Mouse (Mus musculus) heart, postnatal 0 days (tissue): ENCODE results near the gene Tns3. TPM values are rescaled to one million over a fixed set of nuclear protein-coding genes. Genes with fewer than 3 reads are reported as not detected.

Experiments
- ATAC-seq: fragments of 200-750 bp; cut with Nextera tagmentation; 2 replicates; pipeline ENCODE4 v1.8.0; 2017; ENCODE audit warnings: low read depth, moderate number of reproducible peaks, moderate library complexity; ENCODE audit not compliant: insufficient read depth
- DNase-seq: peaks from one replicate; pipeline ENCODE4 v3.0.0-alpha.2; 2016; ENCODE audit warnings: low spot score
- H3K27ac ChIP-seq: fragments of 300-500 bp; sonication (generic); 2 replicates; pipeline ENCODE4 v1.5.1; 2014; ENCODE audit warnings: low read depth, mild to moderate bottlenecking
- H3K27me3 ChIP-seq: fragments of 300-500 bp; sonication (generic); 2 replicates; pipeline ENCODE4 v1.6.1; 2014; ENCODE audit warnings: low read length, mixed read lengths; ENCODE audit not compliant: control insufficient read depth, insufficient read depth
- H3K36me3 ChIP-seq: fragments of 300-500 bp; sonication (generic); replicated peaks from 2 replicates; pipeline ENCODE4 v1.6.1; 2014; ENCODE audit warnings: low read length, mixed read lengths; ENCODE audit not compliant: control insufficient read depth, insufficient read depth
- H3K4me1 ChIP-seq: fragments of 300-500 bp; sonication (generic); 2 replicates; pipeline ENCODE4 v1.6.1; 2014; ENCODE audit warnings: antibody characterized with exemption; ENCODE audit not compliant: control insufficient read depth, insufficient read depth
- H3K4me2 ChIP-seq: fragments of 300-500 bp; sonication (generic); 2 replicates; pipeline ENCODE4 v1.6.1; 2014; ENCODE audit warnings: low read depth, mild to moderate bottlenecking, low read length, moderate library complexity
- H3K4me3 ChIP-seq: fragments of 300-500 bp; sonication (generic); 2 replicates; pipeline ENCODE4 v1.5.1; 2014; ENCODE audit warnings: low read depth, low read length
- H3K9ac ChIP-seq: fragments of 300-500 bp; sonication (generic); replicated peaks from 2 replicates; pipeline ENCODE4 v1.6.1; 2014; ENCODE audit warnings: low read depth, low read length, mixed read lengths
- H3K9me3 ChIP-seq: fragments of 300-500 bp; sonication (generic); replicated peaks from 2 replicates; pipeline ENCODE4 v1.6.1; 2016; ENCODE audit warnings: low read length; ENCODE audit not compliant: control insufficient read depth
- CTCF ChIP-seq: IDR thresholded peaks from 2 replicates; pipeline ENCODE4 v1.5.1; 2016; ENCODE audit warnings: antibody characterized with exemption, control low read depth, low read depth
- EP300 ChIP-seq: IDR thresholded peaks from 2 replicates; pipeline ENCODE4 v1.6.1; 2016; ENCODE audit warnings: antibody characterized with exemption, low read depth
- WGBS: fragments of 180-500 bp; shearing (Covaris S2); extraction: QIAGEN DNeasy Blood & Tissue Kit; methylation state at CpG from one replicate; pipeline ENCODE4 v1.1.7; 2014; 5-methylcytosine and 5-hydroxymethylcytosine counted together
- polyA plus RNA-seq: library from polyadenylated mRNA; unstranded; fragments of >200 nt; fragmentation: Nextera tagmentation; extraction: Ambion mirVana; gene quantifications from 2 replicates; pipeline ENCODE4 v1.2.1, GENCODE M21; 2015
- total RNA-seq: library from RNA; depleted of rRNA; stranded (reverse); fragments of >200 nt; gene quantifications from 2 replicates; pipeline ENCODE4 v1.2.3, GENCODE M21; 2014; ENCODE audit warnings: low replicate concordance

The Tns3 gene
- total and polyA plus RNA-seq, 2 experiments from 2014 or later, result 7.6 to 31.7 TPM

- H3K4me3 ChIP-seq, result no peak overlapping the region
- ATAC-seq (no peak), DNase-seq (no peak)
- H3K9ac ChIP-seq, result no peak overlapping the region
- no peaks in the 10 kb centered on the region for H3K36me3 ChIP-seq
- TF ChIP-seq EP300 (no peak), CTCF (no peak)
- 31% methylated on average over 10 of the region's 10 CpGs for WGBS
- H3K4me2 ChIP-seq, result no peak overlapping the region
- H3K27ac ChIP-seq, result no peak overlapping the region
- H3K9me3 ChIP-seq, result no peaks in the 10 kb centered on the region
- H3K27me3 ChIP-seq, result no peaks in the 10 kb centered on the region
- H3K4me1 ChIP-seq, result 0 out of 2 replicates have a peak, but pooled peaks cover 10% of the 10 kb centered on the region
These were observed 37.7 kb upstream of the Tns3 start for GRCm38 (mm10) chr11:8701845-8702531.

DNA sequence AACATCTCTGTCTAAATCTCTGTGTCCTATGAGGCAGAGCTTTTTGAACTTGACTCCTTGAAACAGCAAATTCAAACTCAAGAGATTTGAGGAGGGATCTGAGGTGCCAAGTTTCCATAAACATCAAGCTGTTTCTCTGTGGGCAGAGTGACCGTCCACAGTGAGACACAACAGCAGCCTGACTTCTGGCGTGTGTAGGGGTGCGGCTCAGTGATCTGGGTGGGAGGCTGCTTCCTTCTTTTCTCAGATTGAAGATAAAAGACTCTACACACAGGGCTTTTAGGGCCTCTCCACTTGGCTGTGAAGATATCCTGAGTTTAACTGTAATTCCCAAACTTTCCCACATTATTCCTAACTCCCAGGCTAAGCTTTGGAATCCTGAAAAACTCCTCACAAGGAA is 37.1 kb upstream of the Tns3 start:
- Histone ChIP-seq H3K27ac (no peak overlapping the region), H3K9me3 (no peaks in the 10 kb centered on the region), H3K4me3 (no peak overlapping the region), H3K9ac (no peak overlapping the region), H3K4me2 (no peak overlapping the region), H3K27me3 (no peaks in the 10 kb centered on the region), H3K36me3 (no peaks in the 10 kb centered on the region), H3K4me1 (0 out of 2 replicates have a peak, but pooled peaks cover 10% of the 10 kb centered on the region)
- DNase-seq (no peak), ATAC-seq (no peak)
- TF ChIP-seq CTCF (no peak), EP300 (no peak)
- 54% methylated on average over 3 of the region's 3 CpGs for WGBS

DNA sequence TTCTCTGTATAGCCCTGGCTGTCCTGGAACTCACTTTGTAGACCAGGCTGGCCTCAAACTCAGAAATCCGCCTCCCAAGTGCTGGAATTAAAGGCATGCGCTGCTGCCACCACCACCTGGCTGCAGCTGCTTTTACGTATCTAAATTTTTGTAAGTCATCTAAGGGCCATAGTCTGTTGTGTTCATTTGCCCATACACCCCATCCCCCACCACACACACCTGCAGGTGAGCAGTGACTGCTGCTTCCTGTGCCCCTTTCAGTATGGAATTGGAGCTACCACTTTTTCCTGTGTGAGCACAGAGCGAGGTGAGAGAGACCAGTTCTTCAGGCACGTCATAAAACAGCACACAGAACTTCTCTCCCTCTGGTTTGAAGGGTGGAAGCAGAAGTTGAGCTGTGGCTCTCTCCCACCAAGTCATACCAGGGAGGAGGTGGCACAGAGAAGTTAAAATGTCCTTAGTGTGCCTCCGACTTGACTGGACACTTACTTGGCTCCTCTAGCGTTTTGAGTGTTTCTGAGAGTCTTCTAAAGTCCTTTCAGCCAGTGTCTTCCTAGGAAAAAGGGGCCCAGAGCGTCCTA is 36.4 kb upstream of the Tns3 start:
- no peak for ATAC-seq
- Histone ChIP-seq H3K9ac (no peak overlapping the region), H3K36me3 (no peaks in the 10 kb centered on the region), H3K4me3 (no peak overlapping the region), H3K4me1 (0 out of 2 replicates have a peak, but pooled peaks cover 10% of the 10 kb centered on the region), H3K27ac (peak overlapping the region; percentile 59; the same call in 1 of the 2 replicates), H3K4me2 (no peak overlapping the region), H3K27me3 (no peaks in the 10 kb centered on the region), H3K9me3 (no peaks in the 10 kb centered on the region)
- no peak for DNase-seq
- 71% methylated on average over 8 of the region's 8 CpGs for WGBS
- no peak for TF ChIP-seq EP300
- no peak for TF ChIP-seq CTCF

GRCm38 (mm10) chr11:8699777-8700176 is 35.4 kb upstream of the Tns3 start:
- Histone ChIP-seq H3K36me3 (no peaks in the 10 kb centered on the region), H3K9ac (no peak overlapping the region), H3K4me2 (no peak overlapping the region), H3K9me3 (no peaks in the 10 kb centered on the region), H3K4me1 (0 out of 2 replicates have a peak, but pooled peaks cover 10% of the 10 kb centered on the region), H3K4me3 (no peak overlapping the region), H3K27ac (no peak overlapping the region), H3K27me3 (no peaks in the 10 kb centered on the region)
- WGBS, result 79% methylated on average over 5 of the region's 5 CpGs
- no peak for TF ChIP-seq CTCF
- TF ChIP-seq EP300, result no peak
- no peak for DNase-seq
- ATAC-seq, result no peak

DNA sequence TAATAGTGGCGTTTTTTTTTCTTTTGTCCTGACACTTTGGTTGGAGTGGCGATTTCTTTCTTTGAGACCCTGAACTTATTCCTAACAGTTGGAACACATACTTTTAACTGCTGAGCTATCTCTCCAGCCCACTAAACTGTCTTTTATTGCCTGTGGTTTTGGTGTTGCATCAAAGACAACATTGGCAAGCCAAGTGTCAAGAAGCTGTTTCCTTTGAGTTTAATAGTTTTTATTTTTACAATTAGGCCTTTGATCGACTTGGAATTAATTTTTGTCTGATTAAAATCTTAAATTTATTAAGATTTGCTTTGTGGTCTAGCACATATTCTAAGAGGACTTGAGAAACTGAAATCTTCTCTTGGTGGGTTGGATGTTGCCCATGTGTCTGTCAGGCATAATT is 33.3 kb upstream of the Tns3 start:
- no peak for TF ChIP-seq EP300
- TF ChIP-seq CTCF, result no peak
- H3K9me3 ChIP-seq, result no peaks in the 10 kb centered on the region
- H3K27me3 ChIP-seq, result no peaks in the 10 kb centered on the region
- no peak overlapping the region for H3K4me3 ChIP-seq
- H3K4me1 ChIP-seq, result peaks cover 17% of the 10 kb centered on the region; the same call in 1 of the 2 replicates
- ATAC-seq, result no peak
- no peak for DNase-seq
- no peak overlapping the region for H3K4me2 ChIP-seq
- no peaks in the 10 kb centered on the region for H3K36me3 ChIP-seq
- WGBS, result 77% methylated on average over 3 of the region's 3 CpGs
- H3K27ac ChIP-seq, result no peak overlapping the region
- no peak overlapping the region for H3K9ac ChIP-seq
